Mouse (Mus musculus): Measurements from ENCODE around the gene Brd3os.

Gene Brd3os

DNA sequence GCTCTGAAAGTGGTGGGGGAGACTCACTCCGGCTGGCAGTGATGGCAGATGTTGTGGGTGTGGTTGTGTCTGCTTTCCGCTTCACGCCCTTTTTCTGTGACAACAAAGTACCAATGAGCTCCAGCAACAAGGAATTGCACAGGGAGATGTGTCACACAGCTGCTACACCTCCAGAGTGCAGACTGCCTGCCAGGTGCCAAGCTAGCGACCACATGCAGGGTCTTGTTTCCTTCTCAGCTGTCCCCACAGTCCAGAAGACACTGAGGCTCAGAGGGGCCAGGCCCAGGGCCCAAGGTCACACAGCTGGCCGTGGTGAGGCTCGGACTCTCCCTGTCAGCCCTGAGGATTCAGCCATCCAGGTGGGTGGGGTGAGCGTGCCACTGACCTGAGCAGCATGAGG, 17.6 kb downstream of the Brd3os start:
- in situ Hi-C loops (cut with MboI; ENCODE audit: low pct_unique_long_range_greater_than_20kb in 1 of 2, low sequenced_read_pairs in 2 of 2, unreplicated experiment in 1 of 2): no loop called here

- in situ Hi-C loops (cut with MboI; ENCODE audit: low pct_unique_long_range_greater_than_20kb in 1 of 2, low sequenced_read_pairs in 2 of 2, unreplicated experiment in 1 of 2): no loop called here
Measured at GRCm38 (mm10) chr2:27460163-27460562, 18.0 kb downstream of the Brd3os start.

DNA sequence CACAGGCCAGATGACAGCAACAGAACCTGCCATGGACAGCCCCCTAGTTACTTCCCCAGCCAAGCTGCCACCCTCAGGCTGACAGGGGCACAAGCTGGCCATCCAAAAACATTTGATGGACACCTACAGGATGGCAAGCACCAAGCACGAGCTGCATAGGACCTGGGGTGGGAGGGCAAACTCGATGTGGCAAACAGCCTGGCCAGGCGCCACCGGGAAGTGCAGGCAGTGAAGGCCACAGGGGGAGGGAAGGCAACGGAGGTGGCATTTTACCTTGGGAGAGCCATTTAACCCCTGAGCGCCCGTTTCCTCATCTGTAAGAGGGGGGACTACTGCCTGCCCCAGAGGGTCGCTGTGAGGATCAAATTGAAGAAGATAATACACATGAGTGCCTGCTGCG, 18.5 kb downstream of the Brd3os start:
- in situ Hi-C loops (cut with MboI; ENCODE audit: low pct_unique_long_range_greater_than_20kb in 1 of 2, low sequenced_read_pairs in 2 of 2, unreplicated experiment in 1 of 2): no loop called here

DNA sequence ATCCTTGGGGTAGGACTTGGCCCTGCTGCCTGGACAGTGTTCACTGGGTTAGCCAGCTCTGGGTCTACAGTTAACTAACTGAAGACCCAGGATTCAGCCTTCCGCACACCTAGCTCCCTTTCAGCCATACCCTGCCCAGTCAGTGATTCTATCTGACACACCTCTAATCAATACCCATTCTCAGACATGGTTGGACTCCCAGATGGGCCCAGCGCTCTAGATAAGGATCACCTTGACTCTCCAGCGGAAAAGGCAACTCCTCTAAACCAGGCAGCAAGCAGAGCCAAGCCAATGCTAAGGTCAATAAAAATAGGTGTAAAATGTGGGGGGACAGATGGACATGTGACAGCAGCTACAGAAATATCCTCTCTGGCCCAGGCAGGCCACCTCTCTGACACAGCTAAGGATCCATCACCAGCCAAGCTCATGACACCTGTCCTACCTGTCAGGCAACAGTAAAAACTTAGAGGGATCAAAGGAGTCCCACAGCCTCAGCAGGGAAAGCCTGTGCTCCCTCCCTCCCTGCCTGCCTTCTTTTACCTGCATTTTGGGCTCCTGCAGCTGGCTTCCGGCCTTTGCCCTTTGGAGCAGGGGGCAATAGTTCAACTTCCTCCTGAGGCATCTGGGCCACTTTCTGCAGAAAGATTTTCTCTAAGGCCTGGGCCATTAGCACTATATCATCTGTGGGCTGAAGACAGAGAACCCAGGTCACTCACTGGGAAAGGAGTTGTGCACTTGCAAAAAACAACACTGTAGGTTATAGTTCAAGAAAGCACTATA, 19.9 kb downstream of the Brd3os start:
- in situ Hi-C loops (cut with MboI; ENCODE audit: low pct_unique_long_range_greater_than_20kb in 1 of 2, low sequenced_read_pairs in 2 of 2, unreplicated experiment in 1 of 2): no loop called here

GRCm38 (mm10) chr2:27462901-27463300, 20.8 kb downstream of the Brd3os start:
- in situ Hi-C loops (cut with MboI; ENCODE audit: low pct_unique_long_range_greater_than_20kb in 1 of 2, low sequenced_read_pairs in 2 of 2, unreplicated experiment in 1 of 2): no loop called here

- in situ Hi-C loops (cut with MboI; ENCODE audit: low pct_unique_long_range_greater_than_20kb in 1 of 2, low sequenced_read_pairs in 2 of 2, unreplicated experiment in 1 of 2): no loop called here
Measured at GRCm38 (mm10) chr2:27469292-27469990, 27.3 kb downstream of the Brd3os start.

- in situ Hi-C loops (cut with MboI; ENCODE audit: low pct_unique_long_range_greater_than_20kb in 1 of 2, low sequenced_read_pairs in 2 of 2, unreplicated experiment in 1 of 2): no loop called here
Measured at GRCm38 (mm10) chr2:27469991-27470355, 27.8 kb downstream of the Brd3os start.

GRCm38 (mm10) chr2:27470535-27470934, 28.4 kb downstream of the Brd3os start:
- in situ Hi-C loops (cut with MboI; ENCODE audit: low pct_unique_long_range_greater_than_20kb in 1 of 2, low sequenced_read_pairs in 2 of 2, unreplicated experiment in 1 of 2): no loop called here

DNA sequence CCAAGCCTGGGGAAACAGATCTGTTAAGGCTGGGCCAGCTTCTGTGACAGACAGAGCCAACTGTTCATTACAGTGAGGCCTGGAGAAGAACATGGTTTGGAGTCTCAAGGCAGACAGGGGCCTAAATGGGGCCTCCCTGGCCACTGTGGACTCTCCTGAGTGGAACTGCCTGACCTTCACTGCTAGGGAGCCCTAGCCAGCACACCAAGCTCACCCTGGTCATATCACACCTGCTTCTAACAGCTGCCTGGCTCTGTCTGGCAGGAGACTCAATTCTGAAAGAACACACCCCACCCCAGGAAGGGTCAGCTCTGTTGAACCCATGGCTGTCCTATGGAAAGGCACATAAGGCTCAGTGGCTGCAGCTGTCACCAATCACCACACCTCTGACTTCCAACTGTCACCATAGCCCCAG, 29.1 kb downstream of the Brd3os start:
- in situ Hi-C loops (cut with MboI; ENCODE audit: low pct_unique_long_range_greater_than_20kb in 1 of 2, low sequenced_read_pairs in 2 of 2, unreplicated experiment in 1 of 2): no loop called here

DNA sequence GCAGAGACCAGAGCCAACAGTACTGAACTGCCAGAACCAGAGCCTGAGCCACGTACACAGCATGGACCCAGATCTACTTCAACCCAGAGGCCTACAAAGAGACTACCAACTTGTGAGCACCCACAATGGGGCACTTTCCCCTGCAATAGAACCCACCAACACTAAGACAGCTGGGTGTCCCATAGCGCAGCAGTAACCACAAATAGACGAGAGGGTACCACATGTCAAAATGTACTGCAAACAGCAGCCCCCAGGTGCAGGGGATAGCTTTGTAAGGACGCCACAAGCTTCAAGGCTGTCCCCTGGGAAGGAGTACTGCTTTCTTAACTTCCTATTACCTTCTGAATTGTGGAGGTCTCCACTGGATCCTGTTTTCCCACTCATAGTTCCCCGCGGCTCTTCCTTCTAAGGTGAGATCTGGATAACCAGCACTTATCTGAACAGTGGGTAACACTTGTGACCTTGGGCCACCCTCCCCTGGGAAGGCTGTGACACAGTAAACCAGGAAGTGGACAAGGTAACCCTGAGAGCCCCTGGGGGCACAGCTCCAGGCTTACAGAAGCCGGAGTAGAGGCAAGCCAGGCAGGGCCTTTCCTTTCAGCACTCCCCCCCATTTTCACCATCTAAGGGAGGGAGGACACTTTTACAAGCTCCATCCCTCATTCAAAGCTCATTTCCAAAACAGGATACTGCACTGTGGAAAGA, 31.1 kb downstream of the Brd3os start:
- in situ Hi-C loops (cut with MboI; ENCODE audit: low pct_unique_long_range_greater_than_20kb in 1 of 2, low sequenced_read_pairs in 2 of 2, unreplicated experiment in 1 of 2): no loop called here

DNA sequence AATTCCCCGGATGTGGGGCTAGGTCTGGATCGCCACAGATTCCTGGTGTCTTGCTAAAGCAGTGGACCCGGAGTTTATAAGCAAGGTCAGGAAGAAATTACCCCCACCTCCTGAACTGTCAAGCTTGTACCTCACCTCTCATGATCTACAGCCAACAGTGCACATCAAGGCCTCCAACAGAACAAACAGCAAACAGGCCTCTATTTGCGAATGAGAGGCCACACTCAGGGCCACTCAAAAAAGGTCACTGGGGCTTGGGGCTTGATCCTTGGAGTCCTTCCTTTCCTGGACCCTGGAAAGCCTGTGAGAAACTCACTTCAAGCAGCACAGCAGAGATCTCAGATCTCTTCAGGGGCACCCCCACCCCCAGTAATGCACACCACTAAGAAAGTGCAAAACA, 31.8 kb downstream of the Brd3os start:
- in situ Hi-C loops (cut with MboI; ENCODE audit: low pct_unique_long_range_greater_than_20kb in 1 of 2, low sequenced_read_pairs in 2 of 2, unreplicated experiment in 1 of 2): no loop called here

GRCm38 (mm10) chr2:27474621-27475484, 32.7 kb downstream of the Brd3os start:
- in situ Hi-C loops (cut with MboI; ENCODE audit: low pct_unique_long_range_greater_than_20kb in 1 of 2, low sequenced_read_pairs in 2 of 2, unreplicated experiment in 1 of 2): no loop called here

DNA sequence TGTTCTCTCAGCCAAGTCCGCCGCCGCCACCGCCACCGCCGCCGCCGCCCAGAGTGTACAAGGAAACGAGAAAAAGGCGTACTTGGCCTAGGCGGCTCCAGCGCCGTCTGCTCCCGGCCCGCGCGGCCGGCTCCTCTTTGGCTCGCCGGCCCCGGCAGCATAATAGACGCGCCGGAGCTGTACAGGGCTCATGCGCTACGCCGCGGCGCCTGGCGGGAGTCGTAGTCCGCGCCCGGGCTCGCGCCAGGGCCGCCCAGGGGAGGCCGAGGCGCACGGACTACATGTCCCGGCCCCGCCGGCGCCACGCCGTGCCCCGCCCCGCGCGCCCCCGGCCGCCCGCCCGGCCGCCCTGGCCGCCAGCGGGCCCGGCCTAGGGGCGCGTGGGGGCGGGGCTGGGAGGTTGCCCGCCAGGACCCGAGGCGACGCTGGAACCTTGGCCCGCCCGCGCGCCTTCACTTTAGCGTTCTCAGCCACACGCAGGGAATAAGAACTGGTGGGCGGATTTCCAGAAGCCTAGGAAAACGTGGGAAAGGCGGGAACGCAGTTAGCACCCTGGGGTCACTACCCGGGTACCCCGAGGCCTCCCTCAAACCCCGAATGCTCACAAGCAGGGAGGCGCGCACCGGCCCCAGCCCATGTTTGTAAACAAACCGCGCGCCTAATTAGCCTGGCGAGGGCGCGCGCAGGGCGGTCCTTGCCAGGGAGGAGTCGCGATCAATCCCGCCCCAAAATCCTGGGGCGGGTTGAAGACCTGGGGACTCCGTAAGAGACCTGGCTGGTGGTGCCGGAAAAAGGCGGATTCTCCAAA, 33.6 kb downstream of the Brd3os start:
- in situ Hi-C loops (cut with MboI; ENCODE audit: low pct_unique_long_range_greater_than_20kb in 1 of 2, low sequenced_read_pairs in 2 of 2, unreplicated experiment in 1 of 2): no loop called here

- in situ Hi-C loops (cut with MboI; ENCODE audit: low pct_unique_long_range_greater_than_20kb in 1 of 2, low sequenced_read_pairs in 2 of 2, unreplicated experiment in 1 of 2): no loop called here
Measured at GRCm38 (mm10) chr2:27476303-27477192, 34.4 kb downstream of the Brd3os start.

- in situ Hi-C loops (cut with MboI; ENCODE audit: low pct_unique_long_range_greater_than_20kb in 1 of 2, low sequenced_read_pairs in 2 of 2, unreplicated experiment in 1 of 2): no loop called here
Measured at GRCm38 (mm10) chr2:27479821-27480220, 37.7 kb downstream of the Brd3os start.

GRCm38 (mm10) chr2:27480367-27480766, 38.2 kb downstream of the Brd3os start:
- in situ Hi-C loops (cut with MboI; ENCODE audit: low pct_unique_long_range_greater_than_20kb in 1 of 2, low sequenced_read_pairs in 2 of 2, unreplicated experiment in 1 of 2): no loop called here

GRCm38 (mm10) chr2:27482265-27482861, 40.2 kb downstream of the Brd3os start:
- in situ Hi-C loops (cut with MboI; ENCODE audit: low pct_unique_long_range_greater_than_20kb in 1 of 2, low sequenced_read_pairs in 2 of 2, unreplicated experiment in 1 of 2): no loop called here
